Comparison of ENCODE assay signal across 12 mouse cellular contexts in the genomic region with DNA sequence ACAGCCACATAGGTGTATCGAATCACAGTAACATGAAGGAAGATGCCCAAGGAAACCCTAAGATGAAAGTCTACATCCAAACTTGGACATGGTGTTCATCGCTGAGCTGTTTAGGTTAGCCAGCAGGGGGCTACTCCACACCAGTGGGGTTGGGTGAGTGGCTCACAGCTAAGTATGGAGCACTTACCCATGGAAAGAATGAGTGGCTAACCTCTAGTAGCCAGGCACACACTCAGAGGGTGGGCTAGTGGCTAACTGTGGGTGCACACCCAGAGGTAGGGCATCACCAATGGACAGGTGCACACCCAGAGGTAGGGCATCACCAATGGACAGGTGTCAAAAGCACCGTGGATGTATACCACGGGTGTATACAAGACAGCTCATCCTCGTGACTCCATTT. TPM values are rescaled to one million over a fixed set of nuclear protein-coding genes. Genes with fewer than 3 reads are reported as not detected.
DNase-seq lines count a peak whose midpoint lies in the region; ATAC-seq and TF ChIP-seq lines count a peak whose summit lies in the region.
"Had no signal": no experiment of that assay in that cellular context is flagged by ENCODE, and none has a peak within 500 bp of the region (broad histone marks: within the 10 kb centered on the region; RNA-seq: fewer than 3 reads in every experiment).

No protein-coding gene starts in this region.

- H3K27me3 ChIP-seq in kidney, adult 2 months (replicated peaks; ENCODE audit: control insufficient read depth, insufficient read depth, low read length) = no peaks in the 10 kb centered on the region
- no peaks in the 10 kb centered on the region for H3K27me3 ChIP-seq in kidney, embryonic 14.5 days (ENCODE audit: control insufficient read depth, insufficient read depth, low read length)
- H3K27me3 ChIP-seq in midbrain, postnatal 0 days (ENCODE audit: insufficient read depth, low read length) = no peaks in the 10 kb centered on the region
- no peaks in the 10 kb centered on the region for H3K27me3 ChIP-seq in midbrain, embryonic 11.5 days (ENCODE audit: control insufficient read depth, insufficient read depth, low read length)
- H3K27me3 ChIP-seq in stomach, postnatal 0 days (ENCODE audit: control insufficient read depth, insufficient read depth, low read length) = no peaks in the 10 kb centered on the region
- H3K27me3 ChIP-seq: neural tube, embryonic 12.5 days had no signal

- H3K27ac ChIP-seq in kidney, adult 2 months (ENCODE audit: insufficient read depth, low read depth, low read length) = no peak overlapping the region
- H3K27ac ChIP-seq in kidney, embryonic 14.5 days (ENCODE audit: low read depth, low read length) = no peak overlapping the region
- H3K27ac ChIP-seq in midbrain, postnatal 0 days (ENCODE audit: low read depth, low read length) = no peak overlapping the region
- no peak overlapping the region for H3K27ac ChIP-seq in midbrain, embryonic 11.5 days (ENCODE audit: low read depth, low read length)
- H3K27ac ChIP-seq in stomach, postnatal 0 days (replicated peaks) = no peak overlapping the region
- H3K27ac ChIP-seq: neural tube, embryonic 12.5 days had no signal

- no peak for TF ChIP-seq POLR2A in kidney, adult 2 months (IDR thresholded peaks at IDR 0.05; ENCODE audit: low read depth, low read length)

- no peaks in the 10 kb centered on the region for H3K9me3 ChIP-seq in kidney, embryonic 14.5 days (ENCODE audit: control insufficient read depth, low read length)
- no peaks in the 10 kb centered on the region for H3K9me3 ChIP-seq in midbrain, postnatal 0 days (ENCODE audit: low read length)
- H3K9me3 ChIP-seq in midbrain, embryonic 11.5 days (ENCODE audit: control insufficient read depth, low read length) = no peaks in the 10 kb centered on the region
- H3K9me3 ChIP-seq in stomach, postnatal 0 days (ENCODE audit: control insufficient read depth, low read length) = no peaks in the 10 kb centered on the region
- H3K9me3 ChIP-seq: neural tube, embryonic 12.5 days had no signal

- TF ChIP-seq CTCF in kidney, adult 2 months (conservative IDR thresholded peaks at IDR 0.05; ENCODE audit: insufficient read depth, insufficient read length, low read depth, low read length) = peak; percentile 37; the same call in 1 of the 2 replicates
- TF ChIP-seq CTCF in midbrain, postnatal 0 days (IDR thresholded peaks at IDR 0.05) = peak; percentile 46
- peak; percentile 62 for TF ChIP-seq CTCF in stomach, postnatal 0 days (IDR thresholded peaks at IDR 0.05; ENCODE audit: low read depth)

- H3K36me3 ChIP-seq in kidney, adult 2 months (ENCODE audit: control insufficient read depth, insufficient read depth, low read length) = no peaks in the 10 kb centered on the region
- H3K36me3 ChIP-seq in kidney, embryonic 14.5 days (ENCODE audit: control insufficient read depth, insufficient read depth, low read length) = peaks cover 7% of the 10 kb centered on the region; the same call in 1 of the 2 replicates
- peaks cover 26% of the 10 kb centered on the region for H3K36me3 ChIP-seq in midbrain, postnatal 0 days (ENCODE audit: insufficient read depth, low read length)
- peaks cover 3% of the 10 kb centered on the region; the same call in 1 of the 2 replicates for H3K36me3 ChIP-seq in midbrain, embryonic 11.5 days (ENCODE audit: control insufficient read depth, insufficient read depth, low read length)
- peaks cover 6% of the 10 kb centered on the region for H3K36me3 ChIP-seq in stomach, postnatal 0 days (ENCODE audit: control insufficient read depth, insufficient read depth, low read length)

- no peak for DNase-seq in kidney, adult 2 months
- no peak for DNase-seq in midbrain, postnatal 0 days (ENCODE audit: low spot score)
- no peak for DNase-seq in midbrain, embryonic 11.5 days (ENCODE audit: low spot score, missing footprints)
- DNase-seq in induced T-regulatory cell, adult 2 months (ENCODE audit: low read depth) = peak; percentile 26
- DNase-seq in stomach, postnatal 0 days (ENCODE audit: low spot score) = no peak
- DNase-seq in frontal cortex, postnatal 25 days (ENCODE audit: low spot score in 2 of 2) = no peak
- DNase-seq in urinary bladder, adult 2 months (ENCODE audit: low spot score) = no peak
- DNase-seq: cerebellum, postnatal 25 days; kidney, postnatal 14 days; liver had no signal

- WGBS in kidney, adult 2 months = 93% methylated on average over 5 of the region's 5 CpGs
- WGBS in kidney, embryonic 14.5 days = 88% methylated on average over 5 of the region's 5 CpGs
- WGBS in midbrain, postnatal 0 days = 88% methylated on average over 5 of the region's 5 CpGs
- WGBS in midbrain, embryonic 11.5 days = 90% methylated on average over 5 of the region's 5 CpGs
- WGBS in stomach, postnatal 0 days = 89% methylated on average over 5 of the region's 5 CpGs

- no peaks in the 10 kb centered on the region for H3K4me1 ChIP-seq in kidney, adult 2 months (ENCODE audit: control insufficient read depth, insufficient read depth, low read length)
- H3K4me1 ChIP-seq in kidney, embryonic 14.5 days (ENCODE audit: control insufficient read depth, insufficient read depth, low read length) = no peaks in the 10 kb centered on the region
- H3K4me1 ChIP-seq in midbrain, postnatal 0 days (ENCODE audit: insufficient read depth, low read length) = no peaks in the 10 kb centered on the region
- no peaks in the 10 kb centered on the region for H3K4me1 ChIP-seq in midbrain, embryonic 11.5 days (ENCODE audit: control insufficient read depth, insufficient read depth, low read length)
- H3K4me1 ChIP-seq in stomach, postnatal 0 days (replicated peaks; ENCODE audit: control insufficient read depth, insufficient read depth) = no peaks in the 10 kb centered on the region
- H3K4me1 ChIP-seq: neural tube, embryonic 12.5 days had no signal

- ATAC-seq in kidney, embryonic 14.5 days (ENCODE audit: low FRiP score, low TSS enrichment) = no peak
- ATAC-seq in midbrain, postnatal 0 days (ENCODE audit: low FRiP score) = no peak
- ATAC-seq in midbrain, embryonic 11.5 days (ENCODE audit: low FRiP score) = no peak
- ATAC-seq in stomach, postnatal 0 days (ENCODE audit: low FRiP score, low TSS enrichment) = 0 out of 2 replicates have a peak, but pooled peaks have one; percentile 28

- no peak overlapping the region for H3K9ac ChIP-seq in kidney, embryonic 14.5 days (ENCODE audit: low read depth, low read length)
- no peak overlapping the region for H3K9ac ChIP-seq in midbrain, postnatal 0 days (replicated peaks; ENCODE audit: low read length, poor library complexity, severe bottlenecking)
- H3K9ac ChIP-seq in midbrain, embryonic 11.5 days (ENCODE audit: low read length) = no peak overlapping the region
- H3K9ac ChIP-seq in stomach, postnatal 0 days (ENCODE audit: low read length) = no peak overlapping the region
- H3K9ac ChIP-seq: neural tube, embryonic 12.5 days had no signal

- no peak for TF ChIP-seq EP300 in stomach, postnatal 0 days (optimal IDR thresholded peaks at IDR 0.05)

- no peak overlapping the region for H3K4me3 ChIP-seq in kidney, adult 2 months (ENCODE audit: insufficient read depth, low read depth, low read length)
- H3K4me3 ChIP-seq in kidney, embryonic 14.5 days (ENCODE audit: low read length) = no peak overlapping the region
- H3K4me3 ChIP-seq in midbrain, postnatal 0 days (ENCODE audit: low read depth, low read length) = no peak overlapping the region
- H3K4me3 ChIP-seq in midbrain, embryonic 11.5 days (ENCODE audit: low read depth, low read length) = no peak overlapping the region
- H3K4me3 ChIP-seq in stomach, postnatal 0 days (ENCODE audit: low read depth, low read length) = no peak overlapping the region
- H3K4me3 ChIP-seq: neural tube, embryonic 12.5 days had no signal

- no peak overlapping the region for H3K4me2 ChIP-seq in kidney, embryonic 14.5 days (replicated peaks; ENCODE audit: low read depth, low read length)
- no peak overlapping the region for H3K4me2 ChIP-seq in midbrain, postnatal 0 days (ENCODE audit: low read depth, low read length, poor library complexity, severe bottlenecking)
- no peak overlapping the region for H3K4me2 ChIP-seq in midbrain, embryonic 11.5 days
- H3K4me2 ChIP-seq in stomach, postnatal 0 days (replicated peaks; ENCODE audit: low read depth) = no peak overlapping the region
- H3K4me2 ChIP-seq: neural tube, embryonic 12.5 days had no signal

RNA-seq across cellular contexts. Expression of gene Cerk, which starts 26.2 kb away (rescaled TPM):
- 19.7 and 20.8 TPM in 2 replicates for polyA plus RNA-seq in kidney, adult 2 months (2012; rRNA removed)
- 5.7 and 14.2 TPM in 2 replicates for polyA plus RNA-seq in kidney, embryonic 14.5 days (2014; fragmentation: Nextera tagmentation; extraction: Ambion mirVana)
- 35.8 and 37.0 TPM in 2 replicates for total RNA-seq in midbrain, postnatal 0 days (2014; rRNA removed)
- 21.6 and 21.9 TPM in 2 replicates for polyA plus RNA-seq in midbrain, postnatal 0 days (2015; fragmentation: Nextera tagmentation; extraction: Ambion mirVana)
- 17.3 and 19.9 TPM in 2 replicates for polyA plus RNA-seq in midbrain, embryonic 11.5 days (2014; fragmentation: Nextera tagmentation; extraction: Ambion mirVana)
- polyA plus RNA-seq in stomach, postnatal 0 days (2015; fragmentation: Nextera tagmentation; extraction: Ambion mirVana) = 4.6 and 5.2 TPM in 2 replicates
- polyA plus RNA-seq in urinary bladder, adult 2 months (2012; rRNA removed) = 10.9 and 12.1 TPM in 2 replicates

RNA-seq across cellular contexts. Expression of gene Tbc1d22a, which starts 54.5 kb away (rescaled TPM):
- 31.7 and 34.5 TPM in 2 replicates for polyA plus RNA-seq in kidney, adult 2 months (2012; rRNA removed)
- polyA plus RNA-seq in kidney, embryonic 14.5 days (2014; fragmentation: Nextera tagmentation; extraction: Ambion mirVana) = 6.5 and 11.1 TPM in 2 replicates
- total RNA-seq in midbrain, postnatal 0 days (2014; rRNA removed) = 19.7 and 19.8 TPM in 2 replicates
- 13.6 and 13.9 TPM in 2 replicates for polyA plus RNA-seq in midbrain, postnatal 0 days (2015; fragmentation: Nextera tagmentation; extraction: Ambion mirVana)
- 6.7 and 8.1 TPM in 2 replicates for polyA plus RNA-seq in midbrain, embryonic 11.5 days (2014; fragmentation: Nextera tagmentation; extraction: Ambion mirVana)
- 8.7 TPM in 2 replicates for polyA plus RNA-seq in stomach, postnatal 0 days (2015; fragmentation: Nextera tagmentation; extraction: Ambion mirVana)
- polyA plus RNA-seq in urinary bladder, adult 2 months (2012; rRNA removed) = 19.0 and 21.0 TPM in 2 replicates
